Mouse (Mus musculus): Measurements from ENCODE around the gene Olfr99. TPM values are rescaled to one million over a fixed set of nuclear protein-coding genes. Genes with fewer than 3 reads are reported as not detected.

The Olfr99 gene
- not detected for total RNA-seq (2021)
- long read RNA-seq, experiment 1: 0 reads
- long read RNA-seq, experiment 2: 0 reads

GRCm38 (mm10) chr17:37283360-37283759, at the start of gene Olfr99:
Gene Olfr99, minus strand, starts transcription at chr17:37283460.
- intact Hi-C loops (cut with DNase I): no loop called here
- no peak within 1 kb of the TSS for H3K27ac ChIP-seq
- no peak within 1 kb of the TSS for H3K4me3 ChIP-seq
- TF ChIP-seq CTCF (IDR thresholded peaks at IDR 0.05): no peak
- no peak for DNase-seq (ENCODE audit: extremely low spot score in 1 of 2, low spot score in 2 of 2)

GRCm38 (mm10) chr17:37316954-37317353, 33.7 kb upstream of the Olfr99 start, which contains the start of gene Olfr102:
Gene Olfr102, minus strand, starts transcription at chr17:37317054.
- no peak for TF ChIP-seq CTCF (IDR thresholded peaks at IDR 0.05)
- no peak within 1 kb of the TSS for H3K27ac ChIP-seq
- no peak for DNase-seq (ENCODE audit: extremely low spot score in 1 of 2, low spot score in 2 of 2)
- intact Hi-C loops (cut with DNase I): no loop called here
- no peak within 1 kb of the TSS for H3K4me3 ChIP-seq

GRCm38 (mm10) chr17:37310146-37310699, 27.0 kb upstream of the Olfr99 start:
- intact Hi-C loops (cut with DNase I): no loop called here
- H3K4me3 ChIP-seq: no peak overlapping the region
- H3K27ac ChIP-seq: no peak overlapping the region
- DNase-seq (ENCODE audit: extremely low spot score in 1 of 2, low spot score in 2 of 2): no peak
- no peak for TF ChIP-seq CTCF (IDR thresholded peaks at IDR 0.05)

GRCm38 (mm10) chr17:37308483-37308882, 25.2 kb upstream of the Olfr99 start:
- intact Hi-C loops (cut with DNase I): no loop called here
- DNase-seq (ENCODE audit: extremely low spot score in 1 of 2, low spot score in 2 of 2): no peak
- no peak overlapping the region for H3K4me3 ChIP-seq
- TF ChIP-seq CTCF (IDR thresholded peaks at IDR 0.05): peak; percentile 39
- H3K27ac ChIP-seq: no peak overlapping the region

GRCm38 (mm10) chr17:37304213-37304612, 21.0 kb upstream of the Olfr99 start, which contains the start of gene Olfr101:
Gene Olfr101, minus strand, starts transcription at chr17:37304313.
- intact Hi-C loops (cut with DNase I): no loop called here
- Histone ChIP-seq H3K27ac (no peak within 1 kb of the TSS), H3K4me3 (no peak within 1 kb of the TSS)
- TF ChIP-seq CTCF (IDR thresholded peaks at IDR 0.05): no peak
- DNase-seq (ENCODE audit: extremely low spot score in 1 of 2, low spot score in 2 of 2): no peak

- no peak overlapping the region for H3K27ac ChIP-seq
- intact Hi-C loops (cut with DNase I): no loop called here
- no peak for TF ChIP-seq CTCF (IDR thresholded peaks at IDR 0.05)
- DNase-seq (ENCODE audit: extremely low spot score in 1 of 2, low spot score in 2 of 2): no peak
- H3K4me3 ChIP-seq: no peak overlapping the region
These were observed 2.9 kb downstream of the Olfr99 start for GRCm38 (mm10) chr17:37280331-37280730.

GRCm38 (mm10) chr17:37276573-37276972, 6.7 kb downstream of the Olfr99 start:
- Histone ChIP-seq H3K27ac (no peak overlapping the region), H3K4me3 (no peak overlapping the region)
- intact Hi-C loops (cut with DNase I): no loop called here
- DNase-seq (ENCODE audit: extremely low spot score in 1 of 2, low spot score in 2 of 2): no peak
- TF ChIP-seq CTCF (IDR thresholded peaks at IDR 0.05): no peak

GRCm38 (mm10) chr17:37275626-37276248, 7.5 kb downstream of the Olfr99 start:
- H3K27ac ChIP-seq: no peak overlapping the region
- H3K4me3 ChIP-seq: no peak overlapping the region
- intact Hi-C loops (cut with DNase I): no loop called here
- TF ChIP-seq CTCF (IDR thresholded peaks at IDR 0.05): no peak
- DNase-seq (ENCODE audit: extremely low spot score in 1 of 2, low spot score in 2 of 2): no peak

GRCm38 (mm10) chr17:37270702-37271092, 12.6 kb downstream of the Olfr99 start:
- TF ChIP-seq CTCF (IDR thresholded peaks at IDR 0.05): no peak
- Histone ChIP-seq H3K27ac (peak overlapping the region; percentile 10; the same call in 1 of the 2 replicates), H3K4me3 (peak overlapping the region; percentile 73)
- DNase-seq (ENCODE audit: extremely low spot score in 1 of 2, low spot score in 2 of 2): peak in 1 of 2 experiments; percentile 12
- intact Hi-C loops (cut with DNase I): no loop called here

GRCm38 (mm10) chr17:37270058-37270701, 13.1 kb downstream of the Olfr99 start, which contains the start of gene H2-M3:
Gene H2-M3, plus strand, starts transcription at chr17:37270220.
- peak within 1 kb of the TSS; percentile 10; the same call in 1 of the 2 replicates for H3K27ac ChIP-seq
- TF ChIP-seq CTCF (IDR thresholded peaks at IDR 0.05): no peak
- peak within 1 kb of the TSS; percentile 73 for H3K4me3 ChIP-seq
- DNase-seq (ENCODE audit: extremely low spot score in 1 of 2, low spot score in 2 of 2): peak; percentile 88 to 91
- intact Hi-C loops (cut with DNase I): no loop called here

- no peak for DNase-seq (ENCODE audit: extremely low spot score in 1 of 2, low spot score in 2 of 2)
- Histone ChIP-seq H3K27ac (no peak within 1 kb of the TSS), H3K4me3 (no peak within 1 kb of the TSS)
- TF ChIP-seq CTCF (IDR thresholded peaks at IDR 0.05): no peak
- intact Hi-C loops (cut with DNase I): no loop called here
These were observed 19.6 kb downstream of the Olfr99 start, which contains the start of gene Olfr98 for GRCm38 (mm10) chr17:37263626-37264025. Gene Olfr98, minus strand, starts transcription at chr17:37263749.

- Histone ChIP-seq H3K4me3 (no peak overlapping the region), H3K27ac (no peak overlapping the region)
- intact Hi-C loops (cut with DNase I): no loop called here
- DNase-seq (ENCODE audit: extremely low spot score in 1 of 2, low spot score in 2 of 2): no peak
- TF ChIP-seq CTCF (IDR thresholded peaks at IDR 0.05): peak; percentile 48
These were observed 32.7 kb downstream of the Olfr99 start for GRCm38 (mm10) chr17:37250544-37250943.

All from left cerebral cortex, adult 2 months (tissue).